Mouse (Mus musculus): Measurements from ENCODE around the gene Ap5b1.

Ap5b1 gene

GRCm38 (mm10) chr19:5567180-5567533, 668 bp upstream of the Ap5b1 start:
- no peak for DNase-seq (ENCODE audit: low spot score in 2 of 2)

DNA sequence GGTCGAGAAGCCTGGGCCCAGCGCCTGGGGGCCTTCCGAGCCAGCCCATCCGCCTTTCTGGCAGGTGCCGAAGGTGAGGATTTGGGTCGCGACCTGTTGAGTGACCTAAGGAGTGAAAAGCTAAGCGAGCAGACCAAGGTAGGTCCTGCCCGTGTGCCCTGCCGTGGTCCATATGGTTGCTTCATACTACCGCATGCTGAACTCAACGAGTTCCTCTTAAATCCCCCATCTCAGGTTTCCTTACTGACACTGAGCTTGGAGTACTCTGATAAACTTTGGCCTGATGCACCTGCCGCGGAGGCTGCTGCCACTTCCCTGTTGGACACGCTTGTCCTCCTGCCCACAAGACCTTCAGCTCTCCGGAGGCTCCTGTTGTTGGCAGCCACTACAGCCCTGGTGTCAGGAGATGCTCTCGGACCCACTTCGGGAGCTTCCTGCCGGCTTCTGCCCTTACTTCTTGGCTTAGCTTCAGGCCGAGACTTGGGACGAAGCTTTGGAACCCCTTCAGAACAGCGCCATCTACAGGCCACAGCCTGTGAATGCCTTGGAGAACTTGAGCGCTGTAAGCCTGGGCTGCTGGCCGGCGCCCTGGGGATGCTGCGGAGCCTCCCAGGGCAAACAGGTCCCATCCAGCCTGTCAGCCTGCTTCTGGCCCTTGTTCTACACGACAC, 780 bp downstream of the Ap5b1 start:
- peak; percentile 73 to 78 for DNase-seq (ENCODE audit: low spot score in 2 of 2)

GRCm38 (mm10) chr19:5569521-5569920, 1.7 kb downstream of the Ap5b1 start:
- no peak for DNase-seq (ENCODE audit: low spot score in 2 of 2)

DNA sequence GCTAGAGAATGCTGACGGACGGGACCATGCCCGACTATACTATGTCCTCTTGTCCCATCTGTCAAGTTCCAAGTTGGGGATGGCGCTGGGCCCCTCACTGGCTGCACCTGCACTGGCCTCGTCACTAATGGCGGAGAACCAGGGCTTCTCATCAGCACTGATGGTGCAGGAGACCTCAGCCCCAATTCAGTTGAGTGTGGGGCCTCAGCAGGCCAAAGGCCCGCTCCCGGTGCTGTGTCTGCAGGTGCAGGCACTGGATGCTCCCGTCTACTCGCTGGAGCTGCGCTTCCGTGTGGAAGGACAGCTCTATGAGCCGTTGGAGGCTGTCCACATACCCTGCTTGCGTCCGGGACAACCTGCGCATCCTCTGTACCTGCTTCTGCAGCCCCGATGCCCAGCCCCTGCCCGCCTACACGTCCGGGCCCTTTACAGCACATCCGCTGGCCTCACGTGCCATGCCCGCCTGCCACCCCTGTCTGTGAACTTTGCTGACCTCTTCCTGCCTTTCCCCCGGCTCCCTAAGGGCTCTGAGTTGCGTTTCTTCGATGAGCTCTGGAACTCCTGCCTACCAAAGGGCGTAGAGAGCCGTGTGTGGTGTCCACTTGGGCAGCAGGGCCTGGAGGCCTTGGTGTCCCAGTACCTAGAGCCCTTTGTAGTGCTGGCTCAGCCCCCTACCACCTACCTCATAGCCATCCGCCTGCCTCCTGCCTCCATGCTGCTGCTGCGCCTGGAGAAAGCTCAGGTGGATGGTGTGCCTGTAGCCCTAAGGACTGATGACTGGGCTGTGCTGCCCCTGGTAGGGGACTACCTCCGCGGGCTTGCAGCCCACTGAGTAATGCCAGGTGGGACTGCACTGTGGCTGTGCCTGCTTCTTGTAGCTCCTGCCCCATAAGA, 2.8 kb downstream of the Ap5b1 start:
- no peak for DNase-seq (ENCODE audit: low spot score in 2 of 2)

DNA sequence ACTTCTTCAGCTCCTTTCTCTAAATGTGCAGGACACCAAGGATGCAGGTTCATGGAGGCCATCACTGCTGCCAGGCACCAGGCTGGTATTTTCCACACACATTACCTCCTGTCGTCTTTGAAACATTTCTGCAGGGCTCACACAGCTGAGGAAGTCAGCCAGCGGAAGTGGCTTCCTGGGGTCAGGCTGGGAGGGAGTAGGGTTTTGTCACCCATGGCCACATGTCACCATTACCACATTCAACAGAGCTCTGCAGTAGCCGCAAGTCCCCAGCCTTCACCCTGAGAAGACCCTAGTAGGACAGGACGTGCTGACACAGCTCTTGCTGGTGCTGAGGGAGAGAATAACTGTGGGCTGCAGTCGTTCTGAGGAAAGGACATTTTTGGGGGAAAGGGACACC, 4.0 kb downstream of the Ap5b1 start:
- no peak for DNase-seq (ENCODE audit: low spot score in 2 of 2)

GRCm38 (mm10) chr19:5572331-5573125, 4.7 kb downstream of the Ap5b1 start:
- DNase-seq (ENCODE audit: low spot score in 2 of 2), result peak; percentile 77 to 88

DNA sequence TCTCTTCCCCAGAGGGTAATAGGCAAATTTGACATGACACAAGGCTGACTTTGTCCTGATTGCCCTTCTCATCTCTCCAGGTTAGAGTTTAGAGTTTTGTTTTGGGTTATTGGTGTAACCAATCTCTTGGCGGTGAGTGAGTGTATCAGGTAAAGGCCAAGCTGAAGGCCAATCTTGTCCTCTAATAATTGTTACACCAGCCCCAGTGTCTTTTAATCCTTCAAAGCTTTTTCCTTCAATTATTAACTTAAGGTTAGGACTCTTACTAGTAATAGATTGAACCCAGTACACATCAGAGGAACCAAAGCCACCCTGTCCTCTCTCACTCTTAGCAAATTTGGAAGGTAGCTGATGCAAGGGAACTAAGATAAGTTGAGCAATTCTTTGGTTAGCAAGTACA, 7.5 kb downstream of the Ap5b1 start:
- no peak for DNase-seq (ENCODE audit: low spot score in 2 of 2)

DNA sequence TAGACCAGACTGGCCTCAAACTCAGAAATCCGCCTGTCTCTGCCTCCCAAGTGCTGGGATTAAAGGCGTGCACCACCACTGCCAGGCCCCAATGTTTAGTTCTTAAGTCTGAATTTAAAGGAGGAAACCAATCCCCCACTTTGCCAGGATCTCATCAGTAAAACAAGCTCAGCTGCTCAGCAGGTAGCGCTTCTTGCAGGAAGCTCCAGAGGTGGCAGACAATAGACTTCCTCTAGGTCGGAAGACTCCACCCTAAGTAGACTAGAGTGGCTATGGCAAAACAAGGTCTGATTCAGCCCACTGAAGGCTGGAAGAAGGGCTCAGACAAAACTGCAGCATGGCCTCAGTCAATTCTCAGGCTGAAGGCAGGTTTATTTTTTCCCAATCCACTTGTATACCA, 12.1 kb downstream of the Ap5b1 start:
- no peak for DNase-seq (ENCODE audit: low spot score in 2 of 2)

DNA sequence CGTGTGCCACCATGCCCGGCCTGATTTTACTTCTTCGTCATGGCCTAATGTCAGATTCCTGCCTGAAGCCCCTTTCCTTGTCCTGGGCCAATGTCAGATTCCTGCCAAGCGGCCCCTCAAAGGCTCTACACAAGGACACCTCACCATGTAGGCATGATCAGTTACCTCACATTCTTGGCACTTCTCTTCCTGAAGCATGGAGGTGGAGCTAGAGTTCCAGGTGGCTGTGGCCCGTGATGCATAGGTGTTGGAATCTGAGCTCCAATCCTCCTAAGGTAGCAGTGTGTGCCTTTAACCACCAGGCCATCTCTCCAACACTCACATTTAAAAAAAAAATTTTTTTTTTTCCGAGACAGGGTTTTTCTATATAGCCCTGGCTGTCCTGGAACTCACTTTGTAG, 13.0 kb downstream of the Ap5b1 start:
- no peak for DNase-seq (ENCODE audit: low spot score in 2 of 2)

- DNase-seq (ENCODE audit: low spot score in 2 of 2), result no peak
Measured at GRCm38 (mm10) chr19:5581995-5582394, 14.2 kb downstream of the Ap5b1 start.

DNA sequence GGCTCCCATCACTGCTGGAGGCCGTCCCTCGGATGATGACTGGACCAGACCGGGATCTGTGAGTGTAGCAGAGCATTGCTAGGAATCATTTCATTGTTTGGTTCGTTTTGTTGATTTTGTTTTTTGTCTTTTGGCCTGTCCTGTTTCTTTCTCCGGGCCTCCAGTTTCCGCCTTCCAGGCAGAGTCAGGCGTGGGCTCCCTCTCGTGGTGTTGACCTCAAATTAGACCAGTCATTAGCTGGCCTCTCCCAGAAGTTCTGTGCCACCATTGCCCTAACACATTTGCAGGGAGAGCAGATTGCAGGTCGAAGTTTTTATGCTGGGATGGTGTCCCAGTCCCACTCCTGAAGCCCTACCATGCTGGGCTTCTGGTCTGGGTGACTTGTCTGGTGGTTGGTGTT, 21.3 kb downstream of the Ap5b1 start:
- DNase-seq (ENCODE audit: low spot score in 2 of 2), result no peak

DNA sequence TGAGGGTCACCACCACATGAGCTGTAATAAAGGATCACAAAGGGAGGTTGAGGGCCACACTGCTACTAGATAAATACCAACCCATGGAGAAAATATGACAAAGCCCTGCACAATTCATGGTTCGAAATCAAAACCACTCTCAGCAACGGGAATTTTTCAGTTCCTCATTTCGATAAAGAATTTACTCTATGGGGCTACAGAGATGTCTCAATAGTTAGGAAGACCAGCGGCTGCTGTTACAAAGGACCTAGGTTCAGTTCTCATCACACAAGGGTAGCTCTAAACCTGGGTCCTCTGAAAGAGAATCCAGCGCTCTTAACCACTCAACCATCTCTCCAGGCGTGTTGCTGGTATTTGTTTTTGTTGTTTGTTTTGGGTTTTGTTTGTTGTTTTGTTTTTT, 24.1 kb downstream of the Ap5b1 start:
- no peak for DNase-seq (ENCODE audit: low spot score in 2 of 2)

- DNase-seq (ENCODE audit: low spot score in 2 of 2), result no peak
Measured at GRCm38 (mm10) chr19:5599224-5599623, 31.4 kb downstream of the Ap5b1 start.

DNA sequence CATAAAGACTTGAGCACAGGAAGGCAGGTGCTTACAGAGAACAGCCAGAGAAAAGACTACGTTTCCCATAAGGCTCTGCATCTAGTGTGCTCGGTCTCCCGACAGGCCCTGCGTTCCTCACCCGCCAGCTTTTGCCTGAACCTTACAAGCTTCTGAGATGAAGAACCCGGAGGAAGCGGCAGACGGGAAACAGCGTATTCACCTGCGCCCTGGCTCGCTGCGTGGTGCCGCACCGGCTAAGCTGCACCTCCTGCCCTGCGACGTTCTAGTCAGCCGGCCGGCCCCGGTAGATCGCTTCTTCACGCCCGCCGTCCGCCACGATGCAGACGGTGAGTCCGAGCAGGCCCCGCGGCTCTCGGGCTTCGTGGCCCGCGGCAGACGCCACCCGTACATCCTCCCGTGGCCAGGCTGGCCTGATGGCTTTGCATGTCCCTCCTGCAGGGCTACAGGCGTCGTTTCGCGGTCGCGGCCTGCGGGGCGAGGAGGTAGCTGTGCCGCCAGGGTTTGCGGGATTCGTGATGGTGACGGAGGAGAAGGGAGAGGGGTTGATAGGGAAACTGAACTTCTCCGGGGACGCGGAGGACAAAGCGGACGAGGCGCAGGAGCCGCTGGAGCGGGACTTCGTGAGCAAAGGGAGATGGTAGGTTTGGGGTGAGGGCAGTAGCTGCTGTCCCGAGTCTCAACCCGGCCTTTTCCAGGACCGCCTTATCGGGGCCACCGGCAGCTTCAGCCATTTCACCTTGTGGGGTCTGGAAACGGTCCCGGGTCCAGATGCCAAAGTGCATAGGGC, 34.1 kb downstream of the Ap5b1 start, which contains the start of gene Rnaseh2c:
Gene Rnaseh2c (plus strand): TSS at position 122 of the 790 bp plus-strand sequence.
- DNase-seq (ENCODE audit: low spot score in 2 of 2), result peak; percentile 79 to 86

DNA sequence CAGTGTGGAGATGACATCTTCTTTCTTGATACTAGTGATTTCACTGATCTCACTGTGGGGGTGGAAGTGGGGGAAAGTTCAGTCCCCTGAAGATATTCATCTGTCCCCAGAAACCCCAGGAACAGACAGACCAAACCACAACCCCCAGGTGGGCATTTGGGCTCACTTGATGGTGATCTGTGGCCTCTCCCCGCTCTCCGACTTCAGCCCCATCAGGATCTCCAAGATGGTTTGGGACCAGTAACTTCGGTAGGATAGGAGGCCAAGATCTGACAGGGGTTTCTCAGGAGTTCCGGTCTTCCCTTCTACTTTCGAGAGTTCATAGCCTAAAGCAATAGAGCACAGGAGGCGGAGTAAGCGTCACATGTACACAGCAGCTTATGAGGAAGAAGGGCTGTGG, 35.8 kb downstream of the Ap5b1 start:
- DNase-seq (ENCODE audit: low spot score in 2 of 2), result no peak

DNA sequence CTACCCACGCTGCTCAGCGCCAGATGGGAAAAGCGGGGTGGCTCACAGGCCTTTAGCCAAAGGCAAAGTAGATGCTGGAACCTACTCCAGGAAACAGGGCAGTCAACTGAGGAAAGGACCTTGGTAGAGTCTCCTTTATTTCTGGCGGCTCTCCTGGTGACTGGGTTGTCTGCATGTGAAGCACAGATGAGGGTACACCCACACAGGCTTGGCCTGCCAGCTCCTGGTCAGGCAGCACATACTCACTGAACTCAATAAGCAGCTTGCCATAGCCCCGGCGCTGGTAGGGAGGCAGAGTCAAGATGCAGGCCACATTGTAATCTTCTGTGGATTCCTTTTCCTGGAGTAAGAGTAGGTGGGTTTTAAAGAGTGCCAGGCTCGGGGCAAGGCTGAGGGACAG, 37.3 kb downstream of the Ap5b1 start:
- DNase-seq (ENCODE audit: low spot score in 2 of 2), result peak in 1 of 2 experiments; percentile 34

DNA sequence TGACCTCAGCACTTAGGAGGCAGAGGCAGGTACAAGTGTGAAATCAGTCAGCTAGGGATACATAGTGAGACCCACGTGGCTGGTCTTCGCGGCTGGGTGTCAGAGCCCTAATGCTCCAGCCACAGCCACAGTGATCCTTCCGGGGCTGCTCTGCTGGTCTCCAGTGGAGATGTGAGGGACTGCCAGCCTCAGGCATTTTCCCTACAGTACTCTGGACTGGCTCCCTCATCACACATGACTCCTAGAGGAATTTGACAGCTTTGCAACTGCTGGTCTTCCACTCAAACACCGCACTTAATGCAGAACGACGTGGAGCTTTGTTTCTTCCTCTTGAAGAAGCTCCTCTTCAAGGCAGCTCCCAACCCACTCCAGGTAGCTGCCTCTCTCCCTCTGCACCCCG, 38.4 kb downstream of the Ap5b1 start:
- no peak for DNase-seq (ENCODE audit: low spot score in 2 of 2)

- no peak for DNase-seq (ENCODE audit: low spot score in 2 of 2)
Measured at GRCm38 (mm10) chr19:5607705-5608410, 40.0 kb downstream of the Ap5b1 start.

DNA sequence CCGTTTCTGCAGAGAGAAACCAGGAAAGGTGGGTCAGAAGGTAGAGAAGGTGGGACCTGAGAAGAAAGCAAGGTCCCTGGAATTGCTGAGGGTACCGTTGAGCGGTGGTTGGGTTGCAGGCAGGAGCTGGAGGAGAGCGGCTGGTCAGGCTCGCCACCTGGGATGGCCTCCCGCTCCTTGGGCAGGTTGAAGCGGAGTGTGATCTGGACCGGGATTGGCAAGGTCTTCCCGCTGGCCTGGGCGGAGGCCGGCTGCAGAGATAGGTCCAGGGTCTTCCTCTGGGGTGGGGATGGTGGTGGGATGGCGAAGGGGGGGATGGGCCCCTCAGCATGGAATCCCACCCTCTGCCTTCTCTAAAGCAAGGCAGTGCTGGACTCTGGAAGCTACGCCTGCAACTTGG, 40.9 kb downstream of the Ap5b1 start:
- DNase-seq (ENCODE audit: low spot score in 2 of 2), result no peak

DNA sequence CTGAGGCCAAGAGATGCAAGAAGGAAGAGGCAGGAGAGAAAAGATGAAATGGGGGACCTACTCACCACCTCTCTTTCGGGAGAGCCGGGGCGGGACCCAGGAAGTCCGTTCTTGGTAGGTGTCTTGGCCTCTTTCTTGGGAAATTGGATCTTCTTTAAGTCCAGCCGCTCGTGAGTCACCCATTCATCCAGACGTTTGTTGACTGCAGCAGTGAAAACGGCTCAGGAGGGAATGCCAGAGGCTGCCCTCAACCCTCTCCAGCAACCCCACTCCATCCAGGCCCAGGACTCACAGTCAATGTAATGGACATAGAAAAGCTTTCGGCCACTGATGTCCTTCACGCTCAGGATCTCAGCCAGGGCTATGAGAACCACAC, 41.3 kb downstream of the Ap5b1 start:
- DNase-seq (ENCODE audit: low spot score in 2 of 2), result no peak
